Mouse (Mus musculus) skeletal muscle tissue, adult 2 months (tissue): ENCODE results near the gene Vmn1r149.
"Not testable (repeated sequence)": the region's sequence is repeated elsewhere in the genome, so short reads cannot be mapped to it uniquely, and the experiment has no call there.

Experiments
- DNase-seq: peaks from one replicate; pipeline ENCODE4 v3.0.0-alpha.2; 2012; ENCODE audit warnings: low read depth, low spot score

Gene Vmn1r149

GRCm38 (mm10) chr7:22438129-22438528 is at the start of gene Vmn1r149:
Vmn1r149 (minus strand) TSS chr7:22438229.
- not testable (repeated sequence) for DNase-seq

- DNase-seq: not testable (repeated sequence)
These were observed 25.9 kb upstream of the Vmn1r149 start, which contains the start of gene Gm10665 for GRCm38 (mm10) chr7:22463975-22464374. Gm10665 (minus strand) TSS chr7:22464075.

DNA sequence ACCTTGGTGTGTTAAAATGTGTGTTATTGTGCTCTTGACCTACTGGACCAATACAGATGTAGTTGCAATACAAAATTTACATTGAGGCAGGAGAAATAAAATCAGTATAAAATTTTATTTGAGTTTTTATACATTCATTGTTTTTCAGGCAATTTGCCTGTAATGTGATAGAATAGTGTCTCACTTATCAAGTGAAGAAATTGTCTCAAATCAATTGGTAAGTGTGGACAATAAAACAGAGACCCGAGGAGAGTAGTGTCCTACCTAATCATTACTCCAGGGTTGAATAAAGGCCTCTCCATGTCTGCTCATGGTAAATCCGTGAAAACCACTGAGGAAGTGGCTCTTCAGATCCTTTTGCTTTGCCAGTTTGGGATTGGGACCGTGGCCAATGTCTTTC is 24.7 kb downstream of the Vmn1r149 start, which contains the start of gene Vmn1r148:
Vmn1r148 (plus strand) TSS at position 301 of the 400 bp plus-strand sequence.
- DNase-seq: not testable (repeated sequence)
